Mouse (Mus musculus): ENCODE results near the gene Uba3.

DNA sequence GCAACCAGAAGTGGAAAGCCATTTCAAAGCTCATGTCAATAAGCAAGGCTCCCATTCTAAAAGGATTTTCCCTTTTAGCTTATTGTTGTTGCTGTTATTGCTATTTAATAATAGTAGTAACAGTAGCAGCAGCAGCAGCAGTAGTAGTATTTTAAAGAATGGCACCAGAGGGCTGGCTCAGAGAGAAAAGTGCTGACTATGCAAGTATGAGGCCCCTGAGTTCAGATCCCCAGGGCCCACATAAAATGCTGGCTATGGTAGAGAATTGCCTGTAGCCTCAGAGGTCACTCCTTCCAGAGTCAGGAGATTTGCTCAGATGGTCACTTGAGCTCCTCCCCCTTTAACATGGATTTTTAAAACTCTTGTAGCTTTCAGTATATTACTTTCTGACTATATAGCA, 39.8 kb upstream of the Uba3 start:
- TF ChIP-seq CTCF (IDR thresholded peaks at IDR 0.05; ENCODE audit: low read depth, low read length), result no peak
- TF ChIP-seq EP300 (IDR thresholded peaks at IDR 0.05; ENCODE audit: insufficient read depth, low read depth, low read length), result no peak
- TF ChIP-seq POLR2A (IDR thresholded peaks at IDR 0.05; ENCODE audit: insufficient read depth, low read length), result no peak
